Mouse (Mus musculus): ENCODE results near the gene Ufc1. TPM values are rescaled to one million over a fixed set of nuclear protein-coding genes. Genes with fewer than 3 reads are reported as not detected.
"Not testable (repeated sequence)": the region's sequence is repeated elsewhere in the genome, so short reads cannot be mapped to it uniquely, and the experiment has no call there.

Gene Ufc1
- total RNA-seq (2014; fragmentation: Nextera tagmentation), result 74.8 and 83.3 TPM in 2 replicates
- total RNA-seq (2017), result 65.6 and 72.6 TPM in 2 replicates

GRCm38 (mm10) chr1:171294298-171295062, at the start of gene Ufc1:
Gene Ufc1 (minus strand): TSS chr1:171295024.
- ATAC-seq (replicated peaks; ENCODE audit: low FRiP score, low TSS enrichment, poor library complexity, severe bottlenecking), result peak; percentile 94

- ATAC-seq (replicated peaks; ENCODE audit: low FRiP score, low TSS enrichment, poor library complexity, severe bottlenecking), result no peak
Measured at GRCm38 (mm10) chr1:171343922-171344677, 49.3 kb upstream of the Ufc1 start.

GRCm38 (mm10) chr1:171342262-171343207, 47.7 kb upstream of the Ufc1 start:
- no peak for ATAC-seq (replicated peaks; ENCODE audit: low FRiP score, low TSS enrichment, poor library complexity, severe bottlenecking)

- ATAC-seq (replicated peaks; ENCODE audit: low FRiP score, low TSS enrichment, poor library complexity, severe bottlenecking), result peak; percentile 34
Measured at GRCm38 (mm10) chr1:171330216-171330560, 35.4 kb upstream of the Ufc1 start.

GRCm38 (mm10) chr1:171329433-171330215, 34.8 kb upstream of the Ufc1 start:
- peak; percentile 11; the same call in 1 of the 2 replicates for ATAC-seq (replicated peaks; ENCODE audit: low FRiP score, low TSS enrichment, poor library complexity, severe bottlenecking)

- peak; percentile 92 for ATAC-seq (replicated peaks; ENCODE audit: low FRiP score, low TSS enrichment, poor library complexity, severe bottlenecking)
Measured at GRCm38 (mm10) chr1:171328839-171329432, 34.1 kb upstream of the Ufc1 start, which contains the start of gene Dedd. Gene Dedd (plus strand): TSS chr1:171329145.

- no peak for ATAC-seq (replicated peaks; ENCODE audit: low FRiP score, low TSS enrichment, poor library complexity, severe bottlenecking)
Measured at GRCm38 (mm10) chr1:171328244-171328643, 33.4 kb upstream of the Ufc1 start.

GRCm38 (mm10) chr1:171326588-171326987, 31.8 kb upstream of the Ufc1 start:
- ATAC-seq (replicated peaks; ENCODE audit: low FRiP score, low TSS enrichment, poor library complexity, severe bottlenecking), result not testable (repeated sequence)

- ATAC-seq (replicated peaks; ENCODE audit: low FRiP score, low TSS enrichment, poor library complexity, severe bottlenecking), result no peak
Measured at GRCm38 (mm10) chr1:171325571-171325970, 30.7 kb upstream of the Ufc1 start.

GRCm38 (mm10) chr1:171322012-171322411, 27.2 kb upstream of the Ufc1 start:
- peak; percentile 76 for ATAC-seq (replicated peaks; ENCODE audit: low FRiP score, low TSS enrichment, poor library complexity, severe bottlenecking)

GRCm38 (mm10) chr1:171321415-171321814, 26.6 kb upstream of the Ufc1 start:
- peak; percentile 69 for ATAC-seq (replicated peaks; ENCODE audit: low FRiP score, low TSS enrichment, poor library complexity, severe bottlenecking)

- ATAC-seq (replicated peaks; ENCODE audit: low FRiP score, low TSS enrichment, poor library complexity, severe bottlenecking), result no peak
Measured at GRCm38 (mm10) chr1:171320151-171320550, 25.3 kb upstream of the Ufc1 start.

- ATAC-seq (replicated peaks; ENCODE audit: low FRiP score, low TSS enrichment, poor library complexity, severe bottlenecking), result no peak
Measured at GRCm38 (mm10) chr1:171319748-171320147, 24.9 kb upstream of the Ufc1 start.

- ATAC-seq (replicated peaks; ENCODE audit: low FRiP score, low TSS enrichment, poor library complexity, severe bottlenecking), result no peak
Measured at GRCm38 (mm10) chr1:171309321-171309720, 14.5 kb upstream of the Ufc1 start.

- ATAC-seq (replicated peaks; ENCODE audit: low FRiP score, low TSS enrichment, poor library complexity, severe bottlenecking), result not testable (repeated sequence)
Measured at GRCm38 (mm10) chr1:171306157-171306556, 11.3 kb upstream of the Ufc1 start.

GRCm38 (mm10) chr1:171298226-171298625, 3.4 kb upstream of the Ufc1 start:
- no peak for ATAC-seq (replicated peaks; ENCODE audit: low FRiP score, low TSS enrichment, poor library complexity, severe bottlenecking)

GRCm38 (mm10) chr1:171295063-171295402, 209 bp upstream of the Ufc1 start:
- ATAC-seq (replicated peaks; ENCODE audit: low FRiP score, low TSS enrichment, poor library complexity, severe bottlenecking), result peak; percentile 40; the same call in 1 of the 2 replicates

- no peak for ATAC-seq (replicated peaks; ENCODE audit: low FRiP score, low TSS enrichment, poor library complexity, severe bottlenecking)
Measured at GRCm38 (mm10) chr1:171293906-171294297, 922 bp downstream of the Ufc1 start.
